Mouse (Mus musculus) thymus, postnatal 4 days (tissue): ENCODE measurements at regions not wholly inside any gene's neighbourhood (a gene's known extent, or its start where the extent isn't known, plus 50 kb on each side); places are given as distances from the start of the nearest gene placed in this dataset.

Experiments
- DNase-seq: peaks from one replicate; pipeline ENCODE4 v3.0.0; 2021

GRCm38 (mm10) chr10:37270236-37271000 is 131.7 kb upstream of the Marcks start:
- no peak for DNase-seq

- DNase-seq, result no peak
Observed at GRCm38 (mm10) chr10:37266909-37267308, 128.2 kb upstream of the Marcks start.

GRCm38 (mm10) chr10:37260791-37261488 is 122.2 kb upstream of the Marcks start:
- DNase-seq, result peak; percentile 72

DNA sequence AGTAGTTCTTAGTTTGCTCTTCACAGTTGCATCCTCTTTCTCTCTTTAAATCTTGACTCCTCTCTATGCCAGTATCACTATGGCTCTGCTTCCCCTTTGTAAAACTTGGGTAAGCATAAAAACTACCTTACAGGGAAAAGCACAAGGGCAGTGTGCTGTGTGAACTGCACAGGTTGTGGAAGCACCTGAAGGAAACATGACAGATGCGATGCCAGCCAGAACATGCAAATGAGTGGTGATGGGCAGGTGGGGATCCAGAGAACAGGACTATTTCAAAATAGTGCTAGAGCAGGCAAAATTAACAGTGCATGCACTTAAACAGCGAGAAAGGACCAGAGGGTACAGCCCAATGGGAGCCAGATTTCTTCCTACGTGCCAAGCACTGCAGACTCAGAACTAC is 120.5 kb upstream of the Marcks start:
- DNase-seq, result no peak

DNA sequence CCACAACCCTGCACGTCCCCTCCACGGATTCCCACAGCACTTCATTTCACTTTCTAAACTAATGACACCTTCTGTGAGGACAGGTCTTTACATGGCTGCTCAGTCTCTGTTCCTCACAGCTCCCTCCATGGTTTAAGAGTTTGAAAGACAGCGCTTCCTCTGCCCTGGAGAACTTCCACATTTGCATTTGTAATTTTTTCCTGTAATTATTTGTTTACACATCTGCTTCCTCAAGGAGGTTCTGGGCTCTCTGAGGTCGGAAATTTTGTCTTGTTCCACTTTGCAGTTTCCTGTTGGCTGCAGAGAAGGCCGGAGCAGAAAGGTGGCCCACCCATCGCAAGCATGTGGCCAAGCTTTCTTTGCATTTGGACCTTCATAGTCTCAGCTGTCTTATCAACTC is 118.8 kb upstream of the Marcks start:
- no peak for DNase-seq

DNA sequence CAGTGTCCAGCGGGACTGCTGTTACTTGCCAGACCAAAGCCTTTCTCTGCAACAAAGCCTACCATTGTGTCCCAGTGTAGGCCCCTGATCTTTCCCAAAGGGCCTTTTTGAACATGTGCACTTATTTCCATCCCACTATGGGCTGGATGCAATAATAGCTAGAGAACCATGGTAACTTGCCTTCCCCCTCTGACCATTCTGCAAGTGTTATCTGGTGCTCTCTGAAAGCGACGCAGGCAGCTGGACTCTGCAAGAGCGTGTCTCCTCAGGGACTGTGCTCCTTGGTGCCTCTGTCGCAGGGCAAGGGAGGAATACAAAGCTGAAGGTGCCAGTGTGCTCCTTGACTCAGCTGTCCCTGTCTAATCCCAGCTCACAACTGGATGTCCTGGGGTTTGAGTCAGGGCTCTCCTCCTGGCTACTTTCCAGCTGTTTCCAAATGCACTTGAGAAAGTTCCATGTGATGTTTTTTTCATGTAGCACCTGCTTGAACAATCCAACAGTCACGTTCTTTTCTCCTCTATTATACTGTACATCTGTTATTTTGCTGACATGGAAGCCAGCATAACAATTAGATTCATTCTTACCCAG is 112.3 kb upstream of the Marcks start:
- no peak for DNase-seq

DNA sequence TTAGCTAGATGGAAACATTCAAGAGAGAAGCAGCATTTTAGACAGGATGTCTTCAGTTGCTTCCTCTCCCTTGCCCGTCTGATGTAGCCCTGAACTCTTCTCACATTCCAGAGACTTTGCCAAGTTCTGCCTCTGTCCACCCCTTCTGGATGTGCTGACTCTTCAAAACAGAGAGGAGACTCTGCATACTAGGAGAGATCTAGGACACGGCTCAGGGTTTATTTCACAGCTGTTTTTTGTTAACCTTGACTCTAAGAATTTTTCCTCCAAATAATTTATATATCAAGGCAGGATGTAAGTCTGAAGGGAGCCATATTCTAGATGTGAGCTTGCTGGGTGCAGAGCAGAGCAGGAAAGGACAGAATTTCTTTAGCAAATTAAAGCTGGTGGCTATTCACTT is 111.4 kb upstream of the Marcks start:
- DNase-seq, result no peak

DNA sequence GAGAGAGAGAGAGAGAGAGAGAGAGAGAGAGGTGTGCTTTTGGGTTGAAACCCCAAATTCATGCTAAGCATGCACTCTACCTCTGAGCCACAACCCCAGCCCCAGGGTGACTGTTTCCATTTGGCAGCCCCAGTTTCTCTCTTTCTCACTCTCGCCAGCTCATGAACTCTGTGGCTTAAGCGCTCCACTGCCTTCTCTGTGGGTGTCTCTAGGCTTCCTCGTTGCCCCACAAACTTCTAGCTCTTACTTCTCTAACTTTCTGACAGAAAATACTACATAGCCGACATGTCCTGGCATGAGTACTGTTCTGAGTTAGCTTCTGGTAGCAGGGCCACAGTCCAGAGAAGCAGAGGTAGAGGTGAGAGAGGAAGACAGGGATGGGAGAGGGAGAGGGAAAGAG is 110.8 kb upstream of the Marcks start:
- no peak for DNase-seq

DNA sequence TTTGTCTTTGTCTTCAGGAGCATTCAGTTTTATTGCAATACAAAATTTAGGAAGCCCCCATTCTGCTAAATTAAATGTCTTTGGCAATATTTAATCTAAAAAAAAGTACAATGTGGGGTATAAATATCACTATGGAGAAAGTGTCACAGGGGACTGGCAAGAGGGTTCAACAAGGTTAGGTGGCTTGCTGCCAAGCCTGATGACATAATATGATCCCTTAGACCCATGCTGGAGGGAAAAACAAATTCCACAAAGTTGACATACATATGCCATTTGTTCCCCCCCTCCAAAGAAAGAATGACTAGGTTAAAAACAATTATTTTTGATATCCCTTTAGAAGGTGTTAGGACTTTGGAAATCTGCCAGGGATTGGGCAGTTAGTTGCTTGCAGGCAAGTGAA is 108.4 kb upstream of the Marcks start:
- DNase-seq, result no peak

- no peak for DNase-seq
Observed at GRCm38 (mm10) chr10:37243136-37243535, 104.4 kb upstream of the Marcks start.

- DNase-seq, result no peak
Observed at GRCm38 (mm10) chr10:37241821-37242263, 103.1 kb upstream of the Marcks start.

GRCm38 (mm10) chr10:37240634-37241033 is 101.9 kb upstream of the Marcks start:
- DNase-seq, result no peak

DNA sequence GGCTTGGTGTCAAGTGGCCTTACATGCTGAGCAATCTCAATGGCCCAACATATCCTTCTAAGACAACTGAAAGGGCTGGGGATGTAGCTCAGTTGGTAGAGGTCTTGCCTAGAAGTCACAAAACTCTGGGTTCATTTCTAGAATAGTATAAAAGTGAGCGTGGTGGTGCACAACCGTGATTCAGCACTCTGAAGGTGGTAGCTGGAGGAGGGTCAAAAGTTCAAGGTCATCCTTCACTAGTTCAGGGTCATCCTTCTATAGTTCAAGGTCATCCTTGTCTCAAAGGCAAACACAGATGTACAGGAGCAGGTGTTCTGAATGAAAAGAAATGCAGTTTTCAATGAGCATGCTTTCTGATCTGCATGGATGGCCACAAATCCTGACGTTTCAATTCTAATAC is 101.5 kb upstream of the Marcks start:
- DNase-seq, result no peak

- DNase-seq, result no peak
Observed at GRCm38 (mm10) chr10:37236001-37236822, 97.5 kb upstream of the Marcks start.

DNA sequence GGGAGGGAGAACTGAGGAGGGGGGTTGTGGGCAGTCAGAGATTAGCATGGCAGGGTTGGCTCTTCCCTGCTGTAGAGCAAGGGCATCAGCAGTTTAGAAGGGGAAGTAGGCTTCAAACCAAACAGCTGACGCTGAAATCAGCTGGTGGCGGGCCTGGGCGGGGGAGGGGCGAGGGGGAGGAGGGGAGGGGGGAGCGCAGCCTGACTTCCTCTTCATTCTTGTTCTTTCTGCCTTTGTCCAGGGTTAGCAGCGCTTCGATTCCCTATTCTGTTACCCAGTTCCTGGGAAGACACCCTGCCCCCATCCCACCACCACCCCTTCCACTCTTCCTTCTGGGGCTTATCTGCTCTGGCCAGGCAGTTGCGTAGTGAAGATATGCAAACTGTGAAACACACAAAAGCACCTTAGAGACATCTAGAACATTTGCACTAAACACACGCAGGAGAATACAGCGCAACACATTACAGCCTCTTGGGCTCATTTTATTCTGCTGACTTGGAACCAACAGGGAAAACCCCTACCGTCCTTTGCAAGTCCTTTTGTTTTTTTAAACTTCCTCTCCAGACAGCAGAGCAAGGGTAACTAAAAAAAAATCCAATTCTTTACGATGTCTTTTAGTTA is 93.3 kb upstream of the Marcks start:
- peak; percentile 78 for DNase-seq

DNA sequence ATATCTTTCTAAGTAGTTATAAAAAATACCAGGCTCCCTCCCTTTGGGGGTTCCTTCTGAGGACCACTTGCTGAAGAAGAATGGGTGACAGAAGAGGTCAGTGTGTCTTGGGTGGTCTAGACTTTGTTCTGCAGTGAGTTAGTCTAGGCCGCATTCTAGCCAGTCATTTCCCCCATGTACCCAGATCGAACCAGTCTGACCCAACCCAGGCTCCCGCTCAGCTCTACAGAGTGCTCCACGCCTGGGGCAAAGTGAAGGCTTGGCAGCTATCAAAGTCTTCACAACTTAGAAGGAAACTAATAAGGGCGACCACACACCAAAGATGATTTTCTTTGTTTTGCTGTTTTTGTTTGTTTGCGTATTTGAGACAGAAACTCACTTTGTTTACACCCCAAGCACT is 92.4 kb upstream of the Marcks start:
- no peak for DNase-seq

- DNase-seq, result no peak
Observed at GRCm38 (mm10) chr10:37227889-37228288, 89.2 kb upstream of the Marcks start.

GRCm38 (mm10) chr10:37221730-37222129 is 83.0 kb upstream of the Marcks start:
- no peak for DNase-seq

GRCm38 (mm10) chr10:37220434-37220833 is 81.7 kb upstream of the Marcks start:
- no peak for DNase-seq

DNA sequence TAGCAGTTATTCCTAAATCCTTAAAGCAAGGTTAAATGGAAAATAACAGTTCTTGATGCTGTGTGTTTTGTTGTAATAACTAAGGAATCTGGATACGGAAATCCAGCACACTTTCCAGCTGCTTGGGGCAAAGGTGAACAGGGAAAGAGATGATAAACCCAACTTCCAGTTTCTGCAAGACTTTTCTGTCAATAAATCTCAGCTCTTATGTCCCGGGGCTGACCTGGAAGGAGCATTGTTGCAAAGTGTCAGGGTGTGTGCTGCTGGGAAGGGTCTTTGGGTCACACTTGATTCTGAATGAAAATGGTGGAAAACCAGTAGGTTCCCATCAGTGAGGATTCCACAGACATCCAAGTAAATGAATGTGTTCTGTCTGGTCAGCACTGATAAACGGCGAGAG is 81.2 kb upstream of the Marcks start:
- DNase-seq, result no peak

DNA sequence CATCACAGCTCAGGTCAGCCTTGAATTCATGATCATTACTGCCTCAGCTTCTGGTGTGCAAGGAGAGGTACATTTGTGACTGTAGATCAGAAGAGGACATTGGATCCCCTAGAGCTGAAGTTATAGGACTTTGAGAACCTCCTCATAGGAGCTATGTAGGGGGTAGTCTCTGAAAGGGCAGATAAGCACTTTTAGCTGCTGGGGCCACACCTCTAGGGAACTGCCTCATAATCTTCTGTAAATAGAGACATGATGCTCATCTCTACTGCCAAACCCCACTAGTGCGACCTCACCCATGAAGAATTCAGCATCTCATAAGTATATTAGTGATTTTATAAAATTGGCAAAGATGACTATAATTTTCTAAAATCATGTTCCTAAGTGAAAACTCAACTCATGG is 80.7 kb upstream of the Marcks start:
- DNase-seq, result no peak

DNA sequence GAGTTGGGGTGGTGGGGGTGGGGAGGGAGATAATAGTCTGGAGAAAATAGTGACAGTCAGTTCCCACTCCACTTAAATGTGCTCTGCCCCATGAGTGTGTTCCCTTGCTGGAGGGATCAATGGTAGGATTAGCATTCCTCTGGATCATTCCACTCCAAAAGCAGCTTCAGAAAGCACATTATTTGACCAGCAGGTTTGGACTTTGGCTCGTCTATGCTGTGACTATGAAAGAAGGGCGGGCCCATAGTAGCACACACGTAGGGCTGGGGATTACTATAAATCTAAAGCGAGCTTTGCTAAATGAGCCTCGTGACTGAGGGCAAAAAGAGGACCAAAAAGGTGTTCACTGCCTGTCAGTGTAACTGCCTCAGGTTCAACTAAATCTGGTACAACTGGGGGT is 75.9 kb upstream of the Marcks start:
- no peak for DNase-seq
